Mouse (Mus musculus): ENCODE data around the gene Fxyd7. TPM values are rescaled to one million over a fixed set of nuclear protein-coding genes. Genes with fewer than 3 reads are reported as not detected.
A peak's percentile ranks its signal among the peaks of the same experiment; 100 is the strongest.

Fxyd7 gene
- polyA plus RNA-seq, 1 experiment from 2014 or later = 9.1 TPM

GRCm38 (mm10) chr7:31052636-31053434, 1.6 kb upstream of the Fxyd7 start:
- Histone ChIP-seq H3K9ac (no peak overlapping the region), H3K4me1 (ENCODE audit: insufficient read depth) (peaks cover 23% of the 10 kb centered on the region), H3K9me3 (ENCODE audit: low read depth, low read length) (no peaks in the 10 kb centered on the region), H3K4me3 (ENCODE audit: low read depth, low read length) (peak overlapping the region; percentile 14), H3K27ac (ENCODE audit: low read depth) (no peak overlapping the region), H3K4me2 (peak overlapping the region; percentile 51), H3K36me3 (ENCODE audit: insufficient read depth) (no peaks in the 10 kb centered on the region), H3K27me3 (ENCODE audit: insufficient read depth, low read length) (peaks cover 51% of the 10 kb centered on the region)
- WGBS = 4% methylated on average over 34 of the region's 34 CpGs
- DNase-seq (peak; percentile 70), ATAC-seq (ENCODE audit: insufficient read depth) (peak; percentile 13)
- TF ChIP-seq CTCF (IDR thresholded peaks at IDR 0.05; ENCODE audit: low read depth) = peak; percentile 34; the same call in 1 of the 2 replicates

GRCm38 (mm10) chr7:31052251-31052635, 976 bp upstream of the Fxyd7 start:
- Histone ChIP-seq H3K27ac (ENCODE audit: low read depth) (no peak overlapping the region), H3K9me3 (ENCODE audit: low read depth, low read length) (no peaks in the 10 kb centered on the region), H3K9ac (no peak overlapping the region), H3K4me3 (ENCODE audit: low read depth, low read length) (peak overlapping the region; percentile 18; the same call in 1 of the 2 replicates), H3K4me2 (peak overlapping the region; percentile 51), H3K4me1 (ENCODE audit: insufficient read depth) (peaks cover 23% of the 10 kb centered on the region), H3K36me3 (ENCODE audit: insufficient read depth) (no peaks in the 10 kb centered on the region), H3K27me3 (ENCODE audit: insufficient read depth, low read length) (peaks cover 51% of the 10 kb centered on the region)
- no peak for TF ChIP-seq CTCF (IDR thresholded peaks at IDR 0.05; ENCODE audit: low read depth)
- ATAC-seq (ENCODE audit: insufficient read depth) (no peak), DNase-seq (no peak)
- WGBS = 5% methylated on average over 22 of the region's 22 CpGs

- Histone ChIP-seq H3K36me3 (ENCODE audit: insufficient read depth) (no peaks in the 10 kb centered on the region), H3K27ac (ENCODE audit: low read depth) (no peak overlapping the region), H3K4me1 (ENCODE audit: insufficient read depth) (peaks cover 23% of the 10 kb centered on the region), H3K27me3 (ENCODE audit: insufficient read depth, low read length) (peaks cover 51% of the 10 kb centered on the region), H3K4me2 (peak overlapping the region; percentile 51), H3K4me3 (ENCODE audit: low read depth, low read length) (peak overlapping the region; percentile 18), H3K9me3 (ENCODE audit: low read depth, low read length) (no peaks in the 10 kb centered on the region), H3K9ac (no peak overlapping the region)
- no peak for TF ChIP-seq CTCF (IDR thresholded peaks at IDR 0.05; ENCODE audit: low read depth)
- DNase-seq (no peak), ATAC-seq (ENCODE audit: insufficient read depth) (no peak)
- 4% methylated on average over 9 of the region's 9 CpGs for WGBS
Observed at GRCm38 (mm10) chr7:31050921-31051320, 346 bp downstream of the Fxyd7 start.

GRCm38 (mm10) chr7:31050487-31050886, 780 bp downstream of the Fxyd7 start:
- Histone ChIP-seq H3K9me3 (ENCODE audit: low read depth, low read length) (no peaks in the 10 kb centered on the region), H3K27me3 (ENCODE audit: insufficient read depth, low read length) (peaks cover 51% of the 10 kb centered on the region), H3K27ac (ENCODE audit: low read depth) (no peak overlapping the region), H3K9ac (no peak overlapping the region), H3K36me3 (ENCODE audit: insufficient read depth) (no peaks in the 10 kb centered on the region), H3K4me3 (ENCODE audit: low read depth, low read length) (peak overlapping the region; percentile 1; the same call in 1 of the 2 replicates), H3K4me1 (ENCODE audit: insufficient read depth) (peaks cover 23% of the 10 kb centered on the region), H3K4me2 (peak overlapping the region; percentile 51)
- WGBS = 4% methylated on average over 6 of the region's 6 CpGs
- no peak for DNase-seq
- no peak for ATAC-seq (ENCODE audit: insufficient read depth)
- TF ChIP-seq CTCF (IDR thresholded peaks at IDR 0.05; ENCODE audit: low read depth) = no peak

- TF ChIP-seq CTCF (IDR thresholded peaks at IDR 0.05; ENCODE audit: low read depth) = no peak
- Histone ChIP-seq H3K9ac (no peak overlapping the region), H3K4me3 (ENCODE audit: low read depth, low read length) (peak overlapping the region; percentile 1; the same call in 1 of the 2 replicates), H3K4me1 (ENCODE audit: insufficient read depth) (peaks cover 23% of the 10 kb centered on the region), H3K9me3 (ENCODE audit: low read depth, low read length) (no peaks in the 10 kb centered on the region), H3K36me3 (ENCODE audit: insufficient read depth) (no peaks in the 10 kb centered on the region), H3K4me2 (peak overlapping the region; percentile 51), H3K27me3 (ENCODE audit: insufficient read depth, low read length) (peaks cover 51% of the 10 kb centered on the region), H3K27ac (ENCODE audit: low read depth) (no peak overlapping the region)
- ATAC-seq (ENCODE audit: insufficient read depth) (peak; percentile 28), DNase-seq (peak; percentile 54)
- WGBS = 4% methylated on average over 12 of the region's 15 CpGs
Observed at GRCm38 (mm10) chr7:31049846-31050281, 1.4 kb downstream of the Fxyd7 start.

- Histone ChIP-seq H3K9ac (no peak overlapping the region), H3K27ac (ENCODE audit: low read depth) (no peak overlapping the region), H3K9me3 (ENCODE audit: low read depth, low read length) (no peaks in the 10 kb centered on the region), H3K4me2 (peak overlapping the region; percentile 51), H3K27me3 (ENCODE audit: insufficient read depth, low read length) (peaks cover 51% of the 10 kb centered on the region), H3K4me1 (ENCODE audit: insufficient read depth) (peaks cover 20% of the 10 kb centered on the region), H3K36me3 (ENCODE audit: insufficient read depth) (no peaks in the 10 kb centered on the region), H3K4me3 (ENCODE audit: low read depth, low read length) (0 out of 2 replicates have a peak overlapping the region, but pooled peaks have one; percentile 1)
- no peak for TF ChIP-seq CTCF (IDR thresholded peaks at IDR 0.05; ENCODE audit: low read depth)
- 17% methylated on average over 5 of the region's 5 CpGs for WGBS
- no peak for ATAC-seq (ENCODE audit: insufficient read depth)
- peak; percentile 70 for DNase-seq
Observed at GRCm38 (mm10) chr7:31049135-31049845, 2.0 kb downstream of the Fxyd7 start.

- 44% methylated on average over 10 of the region's 10 CpGs for WGBS
- Histone ChIP-seq H3K4me2 (peak within 1 kb of the TSS; percentile 62), H3K27ac (ENCODE audit: low read depth) (peak within 1 kb of the TSS; percentile 9; the same call in 1 of the 2 replicates), H3K36me3 (ENCODE audit: insufficient read depth) (no peaks in the 10 kb centered on the region), H3K4me3 (ENCODE audit: low read depth, low read length) (peak within 1 kb of the TSS; percentile 30), H3K9me3 (ENCODE audit: low read depth, low read length) (no peaks in the 10 kb centered on the region), H3K9ac (peak within 1 kb of the TSS; percentile 36), H3K4me1 (ENCODE audit: insufficient read depth) (no peaks in the 10 kb centered on the region), H3K27me3 (ENCODE audit: insufficient read depth, low read length) (peaks cover 16% of the 10 kb centered on the region)
- ATAC-seq (ENCODE audit: insufficient read depth) (no peak), DNase-seq (no peak)
- no peak for TF ChIP-seq CTCF (IDR thresholded peaks at IDR 0.05; ENCODE audit: low read depth)
Observed at GRCm38 (mm10) chr7:31042431-31042910, 8.8 kb downstream of the Fxyd7 start, which contains the start of gene Fxyd5. Gene Fxyd5 (minus strand): TSS chr7:31042481.
